Mouse (Mus musculus) CH12.LX (cell line): ENCODE data around the gene Ermard.

Experiments used
- CHD2 ChIP-seq: IDR thresholded peaks from 2 replicates; pipeline ENCODE4 v1.6.1; 2011; ENCODE audit warnings: low read length, improper control_type of control experiment
- CTCF ChIP-seq, 2 experiments: IDR thresholded peaks in 1 of 2; conservative IDR thresholded peaks in 1 of 2; 2 replicates each; pipeline ENCODE4 v1.5.1; 2011 to 2012; ENCODE audit warnings: low read depth in 2 of 2, low read length in 2 of 2, improper control_type of control experiment in 1 of 2, inconsistent platforms in 1 of 2, mild to moderate bottlenecking in 1 of 2, moderate library complexity in 1 of 2
- ETS1 ChIP-seq: conservative IDR thresholded peaks from 2 replicates; pipeline ENCODE4 v1.6.1; 2012; ENCODE audit warnings: low read depth, mild to moderate bottlenecking, inconsistent platforms, low read length, improper control_type of control experiment, moderate library complexity
- POLR2A ChIP-seq: IDR thresholded peaks from 2 replicates; pipeline ENCODE4 v1.6.1; 2011; ENCODE audit warnings: low read depth, mild to moderate bottlenecking, improper control_type of control experiment, low read length
- TBP ChIP-seq: conservative IDR thresholded peaks from 2 replicates; pipeline ENCODE4 v1.6.1; 2011; ENCODE audit warnings: low read depth, low read length, improper control_type of control experiment

GRCm38 (mm10) chr17:15085006-15085405 lies 44.0 kb downstream of the Ermard start:
- TF ChIP-seq CTCF (conservative IDR thresholded peaks at IDR 0.05 in 1 of 2, IDR thresholded peaks at IDR 0.05 in 1 of 2; ENCODE audit: low read depth in 2 of 2, low read length in 2 of 2) = no peak
- no peak for TF ChIP-seq ETS1
- TF ChIP-seq CHD2 = no peak
- no peak for TF ChIP-seq POLR2A
- no peak for TF ChIP-seq TBP
